Mouse (Mus musculus) olfactory bulb, adult 2 months (tissue): ENCODE results near the gene Hoxb1. TPM values are rescaled to one million over a fixed set of nuclear protein-coding genes. Genes with fewer than 3 reads are reported as not detected.

Source experiments
- H3K27ac ChIP-seq: fragments of 200-500 bp; 2 replicates; pipeline ENCODE4 v1.5.1; 2012; ENCODE audit warnings: low read depth, low read length; ENCODE audit not compliant: insufficient read depth
- H3K4me1 ChIP-seq: fragments of 200-500 bp; 2 replicates; pipeline ENCODE4 v1.6.1; 2012; ENCODE audit warnings: low read length; ENCODE audit not compliant: control insufficient read depth, insufficient read depth
- H3K4me3 ChIP-seq: fragments of 200-500 bp; 2 replicates; pipeline ENCODE4 v1.5.1; 2012; ENCODE audit warnings: mild to moderate bottlenecking, low read depth, low read length, moderate library complexity; ENCODE audit not compliant: insufficient read depth
- CTCF ChIP-seq: fragments of 200-500 bp; IDR thresholded peaks from 2 replicates; pipeline ENCODE4 v1.5.1; 2012; ENCODE audit warnings: low read depth, mild to moderate bottlenecking, low read length, moderate library complexity; ENCODE audit not compliant: insufficient read depth
- POLR2A ChIP-seq: fragments of 200-500 bp; IDR thresholded peaks from 2 replicates; pipeline ENCODE4 v1.6.1; 2012; ENCODE audit warnings: mild to moderate bottlenecking, low read depth, low read length, moderate library complexity; ENCODE audit not compliant: insufficient read depth
- WGBS: fragments of 180-500 bp; shearing (Covaris S2); methylation state at CpG from one replicate; pipeline ENCODE4 v1.1.7; 2018; 5-methylcytosine and 5-hydroxymethylcytosine counted together
- polyA plus RNA-seq: library from polyadenylated mRNA; stranded (reverse); fragments of >200 nt; gene quantifications from 2 replicates; pipeline ENCODE4 v1.2.4, GENCODE M21; 2012; ENCODE audit warnings: low replicate concordance; ENCODE audit not compliant: missing spikeins, insufficient read depth, insufficient read length

The Hoxb1 gene
- not detected in 2 replicates for polyA plus RNA-seq

DNA sequence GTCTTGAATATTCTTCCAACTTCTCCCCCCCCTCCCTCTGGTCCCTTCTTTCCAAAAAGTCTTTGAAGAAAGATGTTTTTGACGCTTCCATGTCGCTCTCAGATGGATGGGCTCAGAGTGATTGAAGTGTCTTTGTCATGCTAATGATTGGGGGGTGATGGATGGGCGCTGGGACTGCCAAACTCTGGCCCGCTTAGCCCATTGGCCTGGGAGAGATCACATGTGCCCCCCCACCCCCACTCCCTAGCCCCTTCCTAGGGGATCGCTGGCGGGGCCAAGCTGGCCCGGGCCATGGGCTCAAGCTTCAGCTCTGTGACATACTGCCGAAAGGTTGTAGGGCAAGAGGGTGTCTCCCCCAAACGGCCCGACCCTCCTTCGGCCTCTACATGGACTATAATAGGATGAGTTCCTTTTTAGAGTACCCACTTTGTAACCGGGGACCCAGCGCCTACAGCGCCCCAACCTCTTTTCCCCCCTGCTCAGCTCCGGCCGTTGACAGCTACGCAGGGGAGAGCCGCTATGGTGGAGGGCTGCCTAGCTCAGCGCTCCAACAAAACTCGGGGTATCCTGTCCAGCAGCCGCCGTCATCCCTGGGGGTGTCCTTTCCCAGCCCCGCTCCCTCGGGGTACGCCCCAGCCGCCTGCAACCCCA is at the start of gene Hoxb1:
Gene Hoxb1 (plus strand): TSS at position 312 of the 651 bp plus-strand sequence.
- TF ChIP-seq CTCF (no peak), POLR2A (no peak)
- H3K27ac ChIP-seq, result no peak within 1 kb of the TSS
- H3K4me3 ChIP-seq, result no peak within 1 kb of the TSS
- WGBS, result 3% methylated on average over 26 of the region's 26 CpGs
- 0 out of 2 replicates have a peak, but pooled peaks cover 3% of the 10 kb centered on the region for H3K4me1 ChIP-seq

GRCm38 (mm10) chr11:96316696-96317607 is 48.6 kb upstream of the Hoxb1 start:
- no peak overlapping the region for H3K27ac ChIP-seq
- no peaks in the 10 kb centered on the region for H3K4me1 ChIP-seq
- WGBS, result 7% methylated on average over 18 of the region's 18 CpGs
- TF ChIP-seq POLR2A (no peak), CTCF (no peak)
- no peak overlapping the region for H3K4me3 ChIP-seq

DNA sequence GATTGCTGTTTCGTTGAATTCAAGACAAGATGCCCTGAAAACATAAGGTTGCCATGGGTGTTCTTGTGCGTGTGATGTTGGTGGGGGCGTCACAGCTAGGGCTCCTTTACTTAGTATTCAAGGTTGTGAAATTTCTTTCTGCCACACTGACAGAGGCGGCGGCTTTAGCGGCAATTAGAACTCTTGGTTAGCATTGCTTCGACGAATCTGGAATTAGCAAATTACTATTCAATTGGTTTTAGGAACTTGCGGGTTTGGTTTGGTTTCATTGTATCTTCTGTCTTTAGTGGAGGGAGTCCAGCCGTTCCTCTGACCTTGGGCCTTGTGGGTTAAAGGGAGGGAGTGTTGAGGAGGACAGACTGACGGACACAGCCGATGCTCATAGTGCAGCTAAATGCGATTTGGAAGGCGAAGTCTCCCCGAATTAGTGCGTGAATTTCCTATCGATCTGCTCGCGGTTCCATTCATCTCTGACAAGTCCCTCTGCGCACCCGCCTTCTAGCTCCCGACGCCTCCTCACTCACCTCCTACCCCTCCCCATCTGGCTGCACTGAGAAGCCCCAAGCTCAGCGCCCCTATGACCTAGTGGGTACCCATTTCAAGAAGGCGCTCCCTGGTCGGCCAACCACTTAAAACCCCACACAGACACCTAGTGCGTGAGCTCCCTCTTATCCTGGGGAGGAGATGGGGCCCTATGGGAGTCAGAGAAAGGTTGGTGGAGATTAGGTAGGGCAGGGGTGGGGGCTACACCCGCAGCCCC is 47.8 kb upstream of the Hoxb1 start, which contains the start of gene Hoxb4:
Gene Hoxb4 (plus strand): TSS at position 660 of the 760 bp plus-strand sequence.
- Histone ChIP-seq H3K4me1 (no peaks in the 10 kb centered on the region), H3K4me3 (no peak within 1 kb of the TSS), H3K27ac (no peak within 1 kb of the TSS)
- no peak for TF ChIP-seq CTCF
- TF ChIP-seq POLR2A, result no peak
- 4% methylated on average over 28 of the region's 28 CpGs for WGBS

GRCm38 (mm10) chr11:96318368-96319070 is 47.0 kb upstream of the Hoxb1 start:
- Histone ChIP-seq H3K27ac (no peak overlapping the region), H3K4me3 (no peak overlapping the region), H3K4me1 (no peaks in the 10 kb centered on the region)
- 1% methylated on average over 43 of the region's 45 CpGs for WGBS
- TF ChIP-seq CTCF (no peak), POLR2A (no peak)

DNA sequence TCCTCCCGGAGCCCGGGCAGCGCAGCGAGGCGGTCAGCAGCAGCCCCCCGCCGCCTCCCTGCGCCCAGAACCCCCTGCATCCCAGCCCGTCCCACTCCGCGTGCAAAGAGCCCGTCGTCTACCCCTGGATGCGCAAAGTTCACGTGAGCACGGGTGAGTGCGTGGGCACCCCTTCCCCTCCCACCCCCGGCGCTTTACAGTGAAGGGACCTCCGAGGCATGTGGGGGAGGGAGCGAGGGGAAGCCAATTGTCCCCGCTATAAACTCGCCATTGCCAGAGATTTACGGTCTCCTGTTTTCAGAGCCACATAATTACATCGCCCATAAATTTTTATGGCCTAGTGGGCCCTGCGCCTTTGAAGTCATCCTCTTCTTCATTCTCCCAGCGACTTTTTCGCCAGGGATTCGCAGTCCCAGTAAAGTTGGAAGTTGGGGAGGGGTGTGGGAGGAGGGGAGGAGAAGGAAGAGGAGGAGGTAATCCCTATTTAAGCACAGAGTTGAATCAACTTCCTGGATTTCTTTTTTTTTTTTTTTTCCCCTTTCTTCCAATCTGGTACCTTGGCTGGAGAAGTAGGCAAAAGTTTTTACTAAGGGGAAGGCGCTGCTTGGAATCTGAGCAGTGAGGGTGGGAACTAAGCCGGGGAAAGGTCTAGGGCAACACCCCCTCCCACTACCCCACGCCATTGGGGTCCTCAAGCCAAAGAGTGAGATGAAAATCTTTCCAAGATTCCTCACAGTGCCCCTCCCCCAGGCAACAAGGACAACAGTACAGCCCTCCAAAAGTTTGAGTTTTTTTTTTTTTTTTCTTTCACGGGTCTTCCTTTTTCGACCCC is 46.3 kb upstream of the Hoxb1 start:
- Histone ChIP-seq H3K4me3 (no peak overlapping the region), H3K4me1 (no peaks in the 10 kb centered on the region), H3K27ac (no peak overlapping the region)
- WGBS, result 2% methylated on average over 34 of the region's 34 CpGs
- TF ChIP-seq POLR2A, result no peak
- no peak for TF ChIP-seq CTCF

DNA sequence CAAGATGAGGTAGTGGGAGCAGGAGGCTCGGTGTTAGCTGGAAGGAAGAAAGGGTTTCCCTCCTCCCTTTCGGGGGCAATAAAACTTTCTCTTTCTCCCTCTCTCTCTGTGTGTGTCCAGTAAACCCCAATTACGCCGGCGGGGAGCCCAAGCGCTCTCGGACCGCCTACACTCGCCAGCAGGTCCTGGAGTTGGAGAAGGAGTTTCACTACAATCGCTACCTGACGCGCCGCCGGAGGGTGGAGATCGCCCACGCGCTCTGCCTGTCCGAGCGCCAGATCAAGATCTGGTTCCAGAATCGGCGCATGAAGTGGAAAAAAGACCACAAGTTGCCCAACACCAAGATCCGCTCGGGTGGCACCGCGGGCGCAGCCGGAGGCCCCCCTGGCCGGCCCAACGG is 45.6 kb upstream of the Hoxb1 start:
- WGBS, result 2% methylated on average over 29 of the region's 29 CpGs
- Histone ChIP-seq H3K4me1 (no peaks in the 10 kb centered on the region), H3K4me3 (no peak overlapping the region), H3K27ac (no peak overlapping the region)
- no peak for TF ChIP-seq POLR2A
- no peak for TF ChIP-seq CTCF

DNA sequence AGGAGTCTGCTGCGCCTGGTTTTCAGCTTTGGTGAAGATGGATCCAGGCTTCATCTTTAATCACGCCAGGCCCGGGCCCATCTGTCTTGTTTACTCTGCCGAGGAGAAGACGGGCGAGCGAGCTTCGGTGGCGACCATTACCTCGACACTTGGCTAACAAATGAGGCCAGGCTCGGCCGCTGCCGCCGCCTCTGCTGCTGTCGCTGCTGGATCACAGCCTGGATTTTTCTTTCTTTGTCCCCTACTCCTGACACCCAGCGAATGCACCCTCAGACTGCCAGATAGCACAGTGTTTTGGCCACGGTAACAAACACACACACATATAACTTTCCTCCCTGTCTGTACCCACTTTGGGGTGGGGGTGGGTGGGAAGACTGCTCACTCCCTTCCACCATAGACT is 44.9 kb upstream of the Hoxb1 start:
- 2% methylated on average over 17 of the region's 17 CpGs for WGBS
- Histone ChIP-seq H3K27ac (no peak overlapping the region), H3K4me1 (no peaks in the 10 kb centered on the region), H3K4me3 (no peak overlapping the region)
- no peak for TF ChIP-seq CTCF
- TF ChIP-seq POLR2A, result no peak

- Histone ChIP-seq H3K4me1 (no peaks in the 10 kb centered on the region), H3K4me3 (no peak overlapping the region), H3K27ac (no peak overlapping the region)
- TF ChIP-seq POLR2A, result no peak
- TF ChIP-seq CTCF, result no peak
- 9% methylated on average over 5 of the region's 5 CpGs for WGBS
Measured at GRCm38 (mm10) chr11:96321846-96322245, 43.7 kb upstream of the Hoxb1 start.
